In genomic region chr9:71836366-71836765, GRCm38 (mm10) we compare ENCODE assay signal across 29 mouse cellular contexts.
DNase-seq lines count a peak whose midpoint lies in the region; ATAC-seq and TF ChIP-seq lines count a peak whose summit lies in the region.
"Had no signal": no experiment of that assay in that cellular context is flagged by ENCODE, and none has a peak within 500 bp of the region (broad histone marks: within the 10 kb centered on the region; RNA-seq: fewer than 3 reads in every experiment).

No protein-coding gene starts in this region.

- TF ChIP-seq CTCF in hindbrain, postnatal 0 days (IDR thresholded peaks at IDR 0.05; ENCODE audit: low read depth), result no peak

- H3K27me3 ChIP-seq in hindbrain, embryonic 10.5 days (ENCODE audit: insufficient read depth, poor library complexity, severe bottlenecking), result no peaks in the 10 kb centered on the region
- no peaks in the 10 kb centered on the region for H3K27me3 ChIP-seq in hindbrain, postnatal 0 days (ENCODE audit: insufficient read depth, low read length)
- H3K27me3 ChIP-seq in kidney, embryonic 16.5 days (ENCODE audit: insufficient read depth, low read length), result no peaks in the 10 kb centered on the region
- H3K27me3 ChIP-seq in lung, embryonic 15.5 days, result no peaks in the 10 kb centered on the region
- H3K27me3 ChIP-seq: CH12.LX; embryonic facial prominence, embryonic 12.5 days; embryonic facial prominence, embryonic 15.5 days; forebrain, embryonic 13.5 days; heart, embryonic 12.5 days; heart, embryonic 15.5 days; Patski had no signal

- peaks cover 14% of the 10 kb centered on the region for H3K36me3 ChIP-seq in hindbrain, embryonic 10.5 days
- H3K36me3 ChIP-seq in hindbrain, postnatal 0 days (ENCODE audit: insufficient read depth, low read length), result no peaks in the 10 kb centered on the region
- H3K36me3 ChIP-seq in kidney, embryonic 16.5 days (ENCODE audit: insufficient read depth, low read length), result 0 out of 2 replicates have a peak, but pooled peaks cover 7% of the 10 kb centered on the region
- 0 out of 2 replicates have a peak, but pooled peaks cover 4% of the 10 kb centered on the region for H3K36me3 ChIP-seq in lung, embryonic 15.5 days
- H3K36me3 ChIP-seq: embryonic facial prominence, embryonic 15.5 days; heart, embryonic 15.5 days had no signal

- H3K4me3 ChIP-seq in hindbrain, embryonic 10.5 days, result no peak overlapping the region
- no peak overlapping the region for H3K4me3 ChIP-seq in hindbrain, postnatal 0 days (ENCODE audit: low read length)
- no peak overlapping the region for H3K4me3 ChIP-seq in kidney, embryonic 16.5 days (ENCODE audit: low read length)
- no peak overlapping the region for H3K4me3 ChIP-seq in lung, embryonic 15.5 days
- H3K4me3 ChIP-seq: embryonic facial prominence, embryonic 12.5 days; embryonic facial prominence, embryonic 15.5 days; forebrain, embryonic 13.5 days; heart, embryonic 12.5 days; heart, embryonic 15.5 days had no signal

- no peak overlapping the region for H3K4me2 ChIP-seq in hindbrain, postnatal 0 days (ENCODE audit: low read depth, low read length)
- H3K4me2 ChIP-seq in kidney, embryonic 16.5 days (replicated peaks; ENCODE audit: low read depth, low read length), result no peak overlapping the region
- H3K4me2 ChIP-seq in lung, embryonic 15.5 days, result no peak overlapping the region
- H3K4me2 ChIP-seq: embryonic facial prominence, embryonic 12.5 days; embryonic facial prominence, embryonic 15.5 days; forebrain, embryonic 13.5 days; heart, embryonic 12.5 days; heart, embryonic 15.5 days; hindbrain, embryonic 14.5 days had no signal

- H3K27ac ChIP-seq in hindbrain, embryonic 10.5 days, result 0 out of 2 replicates have a peak overlapping the region, but pooled peaks have one; percentile 6
- H3K27ac ChIP-seq in hindbrain, postnatal 0 days, result no peak overlapping the region
- H3K27ac ChIP-seq in kidney, embryonic 16.5 days (ENCODE audit: low read length), result peak overlapping the region; percentile 41; the same call in 1 of the 2 replicates
- peak overlapping the region; percentile 60 for H3K27ac ChIP-seq in lung, embryonic 15.5 days
- H3K27ac ChIP-seq: embryonic facial prominence, embryonic 12.5 days; embryonic facial prominence, embryonic 15.5 days; forebrain, embryonic 13.5 days; heart, embryonic 15.5 days; hindbrain, embryonic 14.5 days had no signal

- H3K9ac ChIP-seq in hindbrain, postnatal 0 days (replicated peaks; ENCODE audit: low read length), result no peak overlapping the region
- no peak overlapping the region for H3K9ac ChIP-seq in kidney, embryonic 16.5 days (replicated peaks; ENCODE audit: low read length)
- no peak overlapping the region for H3K9ac ChIP-seq in lung, embryonic 15.5 days
- H3K9ac ChIP-seq: embryonic facial prominence, embryonic 12.5 days; embryonic facial prominence, embryonic 15.5 days; forebrain, embryonic 13.5 days; heart, embryonic 12.5 days; heart, embryonic 15.5 days; hindbrain, embryonic 14.5 days had no signal

- WGBS in hindbrain, embryonic 10.5 days, result 91% methylated on average over 1 of the region's 1 CpGs
- 100% methylated on average over 1 of the region's 1 CpGs for WGBS in hindbrain, postnatal 0 days
- WGBS in kidney, embryonic 16.5 days, result 79% methylated on average over 1 of the region's 1 CpGs
- WGBS in lung, embryonic 15.5 days, result 90% methylated on average over 1 of the region's 1 CpGs

- DNase-seq in adrenal gland, adult 2 months, result peak; percentile 55
- no peak for DNase-seq in adrenal gland, postnatal 25 days
- DNase-seq in hindbrain, embryonic 10.5 days (ENCODE audit: low spot score), result no peak
- DNase-seq in hindbrain, postnatal 0 days (ENCODE audit: low spot score), result no peak
- DNase-seq in kidney, adult 11 months, result no peak
- DNase-seq in lung, postnatal 36 days, result no peak
- DNase-seq: adrenal gland, adult 8-10 months; adrenal gland, postnatal 36 days; B cell, adult 2 months; cerebellum, adult 11 months; cerebellum, adult 2 months; cerebellum, adult 9-11 months; cerebellum, postnatal 25 days; gastrocnemius, postnatal 10 days; gastrocnemius, postnatal 36 days; heart, postnatal 10 days; heart, postnatal 36 days had no signal

- no peaks in the 10 kb centered on the region for H3K9me3 ChIP-seq in hindbrain, embryonic 10.5 days
- H3K9me3 ChIP-seq in hindbrain, postnatal 0 days (ENCODE audit: low read length), result no peaks in the 10 kb centered on the region
- H3K9me3 ChIP-seq in kidney, embryonic 16.5 days (ENCODE audit: low read length), result no peaks in the 10 kb centered on the region
- no peaks in the 10 kb centered on the region for H3K9me3 ChIP-seq in lung, embryonic 15.5 days
- H3K9me3 ChIP-seq: embryonic facial prominence, embryonic 12.5 days; embryonic facial prominence, embryonic 15.5 days; forebrain, embryonic 13.5 days; G1E; heart, embryonic 12.5 days; heart, embryonic 15.5 days had no signal

- ATAC-seq in hindbrain, postnatal 0 days, result no peak
- ATAC-seq in kidney, embryonic 16.5 days (ENCODE audit: low FRiP score, low TSS enrichment), result no peak
- ATAC-seq in lung, embryonic 15.5 days (ENCODE audit: borderline replicate concordance, extremely low read depth, low FRiP score, low TSS enrichment), result no peak
- ATAC-seq: forebrain, embryonic 13.5 days; forebrain, embryonic 16.5 days; Patski had no signal

- peaks cover 41% of the 10 kb centered on the region for H3K4me1 ChIP-seq in hindbrain, embryonic 10.5 days (replicated peaks)
- peaks cover 5% of the 10 kb centered on the region; the same call in 1 of the 2 replicates for H3K4me1 ChIP-seq in hindbrain, postnatal 0 days (ENCODE audit: insufficient read depth, low read length)
- peaks cover 28% of the 10 kb centered on the region for H3K4me1 ChIP-seq in kidney, embryonic 16.5 days (ENCODE audit: insufficient read depth, low read length)
- H3K4me1 ChIP-seq in lung, embryonic 15.5 days, result peaks cover 33% of the 10 kb centered on the region
- H3K4me1 ChIP-seq: heart, embryonic 12.5 days had no signal
